Mouse (Mus musculus) heart, postnatal 4 days (tissue): ENCODE results near the gene Tns4. TPM values are rescaled to one million over a fixed set of nuclear protein-coding genes. Genes with fewer than 3 reads are reported as not detected.

Source experiments
- DNase-seq: peaks from one replicate; pipeline ENCODE4 v3.0.0; 2021
- total RNA-seq, 2 experiments: library from RNA; stranded (reverse); gene quantifications; 2 replicates each; pipeline ENCODE4 v1.2.3; 2021

The Tns4 gene
- total RNA-seq, 2 experiments from 2014 or later, result 0.14 TPM; not detected in 1

DNA sequence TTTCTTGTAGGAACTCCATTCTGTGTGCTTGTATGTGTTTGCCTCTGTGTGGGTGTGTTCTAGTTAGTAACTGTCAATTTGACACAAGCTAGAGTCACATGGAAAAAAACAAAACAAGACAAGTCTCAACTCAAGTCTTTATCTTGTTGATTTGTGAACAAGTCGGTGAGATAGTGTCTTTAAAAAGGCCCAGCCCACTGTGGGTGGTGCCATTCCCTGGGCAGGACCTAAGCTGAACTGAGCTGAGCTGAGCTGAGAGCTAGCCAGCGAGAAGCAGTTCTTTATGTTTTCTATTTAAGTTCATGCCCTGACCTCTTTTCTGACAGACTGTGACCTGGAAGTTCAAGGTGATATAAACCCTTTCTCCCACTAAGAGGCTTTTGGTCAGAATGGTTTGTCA is 2.6 kb upstream of the Tns4 start:
- DNase-seq, result no peak

GRCm38 (mm10) chr11:99090391-99090790 is 1.3 kb upstream of the Tns4 start:
- no peak for DNase-seq

DNA sequence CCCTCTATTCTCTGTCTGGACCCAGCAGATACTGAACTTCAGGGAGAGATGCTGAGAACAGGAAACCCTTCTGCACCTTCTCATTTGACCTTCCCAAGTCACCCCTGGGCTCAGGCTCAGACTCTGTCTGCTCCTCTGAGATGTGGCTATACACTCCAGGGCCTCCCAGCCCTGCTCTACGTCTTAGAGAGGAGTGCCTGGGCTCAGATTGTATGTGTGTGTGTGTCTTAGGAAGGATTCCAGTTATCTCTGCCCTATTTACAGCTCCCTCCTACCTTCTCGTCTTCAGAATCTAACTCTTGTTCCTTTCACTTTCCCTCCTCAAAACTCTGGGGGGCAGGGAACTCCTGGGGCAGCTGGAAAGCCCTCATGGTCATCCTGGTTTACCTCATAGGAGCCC is 620 bp downstream of the Tns4 start:
- no peak for DNase-seq

DNA sequence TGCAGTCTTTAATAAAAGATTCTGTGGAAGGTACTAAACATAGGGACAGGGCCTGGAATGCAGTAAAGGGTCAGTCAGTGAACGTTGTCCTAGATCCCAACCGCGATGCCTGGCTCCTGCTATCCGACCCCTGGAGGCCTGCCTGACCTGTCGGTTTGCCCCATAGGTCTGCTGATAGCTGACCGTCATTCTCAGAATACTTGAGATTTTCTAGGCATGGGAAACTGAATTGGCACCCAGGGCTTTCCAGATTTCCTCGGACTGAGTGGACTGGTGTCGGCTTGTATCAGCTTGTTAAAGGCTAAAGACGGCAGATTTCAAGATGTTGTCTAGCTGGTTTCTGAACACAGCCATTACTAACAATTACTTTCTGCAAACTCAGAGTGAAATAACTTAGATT is 4.7 kb downstream of the Tns4 start:
- DNase-seq, result no peak

DNA sequence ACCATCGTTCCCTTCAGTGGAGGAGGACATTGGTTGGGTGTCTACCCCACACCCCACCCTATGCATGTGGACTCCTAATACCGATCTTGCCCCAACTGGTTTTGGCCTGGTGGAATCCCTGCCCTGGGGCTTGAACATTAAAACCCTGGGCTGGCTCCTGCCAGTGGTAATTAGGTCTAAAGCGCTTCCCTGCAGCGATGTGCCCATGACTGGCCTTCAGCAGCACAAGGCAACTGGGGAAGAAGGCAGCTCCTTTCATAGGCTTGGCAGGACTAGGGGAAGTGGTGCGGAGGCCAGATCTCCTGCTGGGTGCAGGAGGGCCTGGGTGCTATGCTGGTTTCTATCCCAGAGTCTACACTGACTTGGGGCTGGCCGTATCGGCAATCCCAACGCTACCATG is 5.6 kb downstream of the Tns4 start:
- no peak for DNase-seq

- peak; percentile 37 for DNase-seq
Observed at GRCm38 (mm10) chr11:99082098-99082497, 7.0 kb downstream of the Tns4 start.

- DNase-seq, result no peak
Observed at GRCm38 (mm10) chr11:99081566-99081965, 7.5 kb downstream of the Tns4 start.

- DNase-seq, result no peak
Observed at GRCm38 (mm10) chr11:99080902-99081543, 8.1 kb downstream of the Tns4 start.

DNA sequence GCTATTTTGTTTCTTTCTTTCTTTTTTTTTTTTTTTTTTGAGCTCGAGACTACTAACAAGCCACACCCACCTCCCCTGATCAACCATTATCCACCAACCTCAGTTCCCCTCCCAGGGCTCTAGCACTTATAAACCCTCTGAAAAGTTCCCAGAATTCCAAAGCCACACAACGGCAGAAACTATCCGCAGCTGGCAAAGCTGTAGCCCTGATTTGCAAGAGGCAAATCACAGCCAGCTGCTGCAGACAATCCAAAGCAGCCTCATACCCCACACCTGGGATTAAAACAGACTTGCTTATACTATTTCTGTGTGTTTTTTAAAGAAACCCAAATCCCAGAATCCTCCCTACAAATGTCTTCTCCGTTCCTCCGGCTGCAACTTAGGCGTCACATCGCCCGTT is 11.2 kb downstream of the Tns4 start:
- no peak for DNase-seq

DNA sequence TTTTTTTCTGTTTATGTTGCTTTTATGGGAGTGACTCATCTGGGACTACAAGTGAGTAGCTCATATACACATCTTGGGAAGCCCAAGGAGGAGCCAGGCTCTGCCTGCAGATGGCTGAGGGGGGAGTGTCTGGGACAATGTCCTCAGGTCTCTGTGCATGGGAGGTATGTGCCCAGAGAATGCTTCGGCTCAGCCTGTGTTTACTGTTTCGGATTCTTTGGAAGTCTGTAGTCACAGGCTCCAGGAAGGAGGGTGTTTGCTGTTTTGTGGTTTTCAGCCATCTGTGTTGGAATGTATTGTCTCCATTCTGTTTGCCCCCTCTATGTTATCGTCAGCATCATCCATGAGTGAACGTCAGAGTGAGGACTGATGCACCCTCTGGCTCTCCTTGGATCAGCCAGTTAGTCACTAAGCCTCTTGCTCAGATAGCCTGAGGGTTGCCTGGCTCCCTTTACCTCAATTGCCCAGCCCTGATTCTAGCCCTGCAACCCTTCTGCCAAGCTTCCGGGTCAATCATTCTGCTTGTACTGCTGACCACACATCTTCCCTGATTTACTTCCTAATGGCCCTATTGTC is 12.3 kb downstream of the Tns4 start:
- DNase-seq, result no peak

DNA sequence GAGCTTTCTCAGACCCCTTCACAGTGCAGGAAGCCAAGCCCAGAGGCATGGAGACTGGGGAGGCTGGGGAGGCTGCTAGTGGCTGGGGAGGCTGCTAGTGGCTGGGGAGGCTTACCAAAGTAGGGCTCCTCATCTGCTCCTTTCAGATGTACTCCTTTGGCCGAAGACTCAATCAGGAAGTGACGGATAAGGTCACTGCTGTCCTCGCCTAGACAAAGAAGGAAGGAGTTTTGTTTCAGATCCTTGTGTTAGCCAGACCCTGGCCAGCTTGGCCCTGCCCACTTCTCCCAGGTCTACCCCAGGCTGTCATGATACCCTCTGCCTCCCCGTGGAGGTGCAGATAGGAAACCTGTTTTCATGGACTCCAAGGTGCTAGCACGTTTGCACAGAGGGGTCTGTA is 15.3 kb downstream of the Tns4 start:
- no peak for DNase-seq

DNA sequence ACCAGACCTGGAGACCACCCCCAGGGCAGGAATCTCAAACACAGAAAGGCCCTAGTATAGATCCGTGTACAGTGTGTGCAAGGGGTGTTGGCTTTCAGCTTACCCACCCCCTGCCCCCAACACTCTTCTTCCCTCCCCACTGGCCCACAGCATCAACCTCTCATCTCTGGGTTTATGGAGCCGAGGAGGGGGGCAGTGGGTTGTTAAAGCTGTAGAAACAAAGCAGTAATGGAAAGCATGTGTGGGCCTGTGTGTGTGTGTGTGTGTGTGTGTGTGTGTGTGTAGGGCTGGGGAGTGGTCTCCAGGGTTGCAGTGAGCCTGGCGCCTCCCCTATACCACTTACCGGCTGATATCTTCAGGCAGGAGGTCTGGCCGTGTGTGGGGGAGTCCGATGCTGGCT is 17.2 kb downstream of the Tns4 start:
- DNase-seq, result no peak

GRCm38 (mm10) chr11:99068455-99068854 is 20.7 kb downstream of the Tns4 start:
- no peak for DNase-seq

GRCm38 (mm10) chr11:99067591-99067990 is 21.5 kb downstream of the Tns4 start:
- DNase-seq, result no peak

DNA sequence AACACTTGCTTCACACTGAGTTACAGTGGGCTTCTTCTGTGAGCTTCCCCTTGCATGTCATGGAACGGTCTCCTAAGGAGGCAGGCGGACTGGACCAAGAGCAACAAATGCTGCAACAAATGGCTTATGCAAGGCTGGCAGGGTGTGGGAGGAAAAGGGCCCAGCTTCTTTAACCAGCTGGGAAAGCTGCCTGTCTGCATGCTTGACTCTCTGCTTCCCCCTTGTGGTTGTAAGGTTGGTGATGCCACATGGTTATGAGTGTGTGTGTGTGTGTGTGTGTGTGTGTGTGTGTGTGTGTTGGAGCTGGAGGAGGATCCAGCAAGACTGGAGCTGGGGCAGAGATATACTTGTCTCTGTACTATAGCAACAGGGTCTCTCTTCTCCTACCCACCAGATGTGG is 23.1 kb downstream of the Tns4 start:
- DNase-seq, result peak; percentile 89

- no peak for DNase-seq
Observed at GRCm38 (mm10) chr11:99065353-99065752, 23.8 kb downstream of the Tns4 start.

GRCm38 (mm10) chr11:99063406-99064131 is 25.5 kb downstream of the Tns4 start:
- no peak for DNase-seq

DNA sequence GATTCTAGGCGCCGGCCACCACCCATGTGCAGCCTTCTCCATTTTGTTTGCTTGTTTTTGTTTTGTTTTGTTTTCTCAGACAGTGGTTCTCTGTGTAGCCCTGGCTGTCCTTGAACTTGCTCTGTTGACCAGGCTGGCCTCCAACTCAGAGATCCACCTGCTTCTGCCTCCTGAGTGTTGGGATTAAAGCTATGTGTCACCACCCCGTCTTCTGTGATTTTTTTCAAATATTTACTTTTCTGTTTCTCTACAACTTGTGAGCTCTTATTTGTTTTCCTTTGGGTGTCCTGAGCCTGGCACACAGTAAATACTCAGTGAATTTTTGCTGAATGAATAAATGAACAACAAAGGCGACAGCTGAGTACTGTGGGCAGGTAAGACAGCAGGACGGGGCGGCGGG is 26.4 kb downstream of the Tns4 start:
- DNase-seq, result no peak

DNA sequence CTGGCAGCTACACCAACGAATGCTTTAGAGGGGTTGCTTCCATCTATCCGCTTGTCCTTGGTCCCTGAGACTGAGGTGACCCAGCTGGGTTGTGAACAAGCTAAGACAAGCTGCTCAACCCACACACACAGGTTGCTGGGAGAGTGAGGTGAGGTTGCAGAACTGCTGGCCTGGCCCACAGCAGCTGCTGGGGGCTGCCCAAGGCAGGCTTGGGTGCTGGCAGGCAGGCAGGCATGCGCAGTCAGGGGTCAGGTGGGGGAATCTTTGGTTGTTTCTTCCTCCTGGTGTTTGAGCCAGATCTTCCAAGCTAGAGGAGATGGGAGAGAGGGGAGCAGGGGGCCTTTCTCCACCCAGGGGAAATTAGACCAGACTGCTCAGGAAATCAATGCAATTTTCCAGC is 28.7 kb downstream of the Tns4 start:
- DNase-seq, result peak; percentile 55

DNA sequence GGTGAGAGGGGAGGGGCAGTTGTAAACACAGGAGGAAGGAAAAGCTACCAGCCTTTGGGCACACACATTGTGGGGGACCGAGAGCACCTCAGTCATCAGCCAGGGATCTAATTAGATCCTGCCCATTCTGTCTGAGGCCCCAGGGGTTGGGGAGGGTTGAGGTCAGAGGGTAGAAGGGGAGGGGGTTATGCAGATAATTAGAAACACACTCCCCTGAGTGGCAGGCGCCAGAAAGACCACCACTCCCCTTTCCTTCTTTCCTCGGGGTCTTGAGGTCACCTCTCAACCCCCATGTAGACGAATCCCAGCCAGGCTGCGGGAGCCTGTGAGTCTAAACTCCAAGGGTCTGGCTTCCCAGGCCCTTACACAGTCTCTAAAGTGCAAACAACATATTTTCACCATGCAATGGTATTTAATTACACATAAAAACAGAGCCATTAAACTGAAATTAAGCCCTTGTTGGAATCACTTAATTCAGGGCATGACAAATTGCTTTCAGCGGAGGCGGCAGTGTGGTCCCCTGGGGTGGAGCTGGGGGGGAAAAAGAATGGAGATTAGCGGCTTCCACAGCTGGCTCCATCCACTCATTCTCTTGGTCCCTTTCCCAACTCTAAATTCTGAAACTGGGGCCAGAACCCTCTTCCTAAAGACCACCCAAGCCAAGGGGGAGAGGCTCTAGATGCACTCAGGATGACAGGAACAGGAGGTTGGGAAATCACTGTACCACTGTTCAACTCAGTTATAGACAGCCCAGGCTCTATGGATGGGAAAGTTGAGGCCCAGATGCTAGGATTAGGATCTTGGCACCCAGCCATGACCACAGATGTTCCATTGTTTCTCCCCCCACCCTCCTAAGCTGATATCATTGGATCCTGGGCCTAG is 33.3 kb downstream of the Tns4 start:
- DNase-seq, result peak; percentile 70

- peak; percentile 63 for DNase-seq
Observed at GRCm38 (mm10) chr11:99055143-99055542, 34.0 kb downstream of the Tns4 start.

- peak; percentile 52 for DNase-seq
Observed at GRCm38 (mm10) chr11:99047643-99048042, 41.5 kb downstream of the Tns4 start.

- peak; percentile 92 for DNase-seq
Observed at GRCm38 (mm10) chr11:99047120-99047519, 42.0 kb downstream of the Tns4 start.
